Mouse (Mus musculus) brown adipose tissue, adult 24 weeks (tissue): ENCODE results near the gene Olfr1342. TPM values are rescaled to one million over a fixed set of nuclear protein-coding genes. Genes with fewer than 3 reads are reported as not detected.

ENCODE experiments used
- H3K27ac ChIP-seq: fragments of 200-500 bp; replicated peaks from 2 replicates; pipeline ENCODE4 v1.5.1; 2012; ENCODE audit warnings: low read depth, mild to moderate bottlenecking, low read length
- H3K4me1 ChIP-seq: fragments of 200-500 bp; 2 replicates; pipeline ENCODE4 v1.6.1; 2012; ENCODE audit warnings: low read length, mixed read lengths; ENCODE audit not compliant: control insufficient read depth, insufficient read depth, insufficient read length
- H3K4me3 ChIP-seq: fragments of 200-500 bp; 2 replicates; pipeline ENCODE4 v1.5.1; 2012; ENCODE audit warnings: low read depth, mild to moderate bottlenecking, low read length, moderate library complexity; ENCODE audit not compliant: insufficient read depth
- polyA plus RNA-seq: library from polyadenylated mRNA; stranded (reverse); fragments of >200 nt; gene quantifications from 2 replicates; pipeline ENCODE4 v1.2.4, GENCODE M21; 2012; ENCODE audit not compliant: missing spikeins, insufficient read depth, insufficient read length

Gene Olfr1342
- polyA plus RNA-seq, 1 experiment: not detected

GRCm38 (mm10) chr4:118642346-118643190 lies 50.0 kb downstream of the Olfr1342 start:
- peak overlapping the region; percentile 0; the same call in 1 of the 2 replicates for H3K4me3 ChIP-seq
- no peaks in the 10 kb centered on the region for H3K4me1 ChIP-seq
- no peak overlapping the region for H3K27ac ChIP-seq

Other genes starting within 250 kb of the Olfr1342 start
- gene Mpl, start 235.2 kb downstream of the Olfr1342 start, polyA plus RNA-seq: not detected in 2 replicates
- gene Tie1, start 202.7 kb downstream of the Olfr1342 start, polyA plus RNA-seq: 8.1 and 18.8 TPM in 2 replicates
- gene 2610528J11Rik, start 165.8 kb downstream of the Olfr1342 start, polyA plus RNA-seq: not detected in 2 replicates
- gene Tmem125, start 148.7 kb downstream of the Olfr1342 start, polyA plus RNA-seq: not detected in 2 replicates
- not detected in 2 replicates for gene Cfap57, start 72.0 kb downstream of the Olfr1342 start, polyA plus RNA-seq
- gene Ebna1bp2, start 72.0 kb downstream of the Olfr1342 start, polyA plus RNA-seq: 45.1 and 47.8 TPM in 2 replicates
- gene Olfr62, start 33.8 kb downstream of the Olfr1342 start, polyA plus RNA-seq: not detected in 2 replicates
- gene Olfr1341, start 10.8 kb upstream of the Olfr1342 start, polyA plus RNA-seq: not detected in 2 replicates
- not detected in 2 replicates for gene Olfr1340, start 27.4 kb upstream of the Olfr1342 start, polyA plus RNA-seq
- not detected in 2 replicates for gene Olfr1339, start 39.4 kb upstream of the Olfr1342 start, polyA plus RNA-seq
- not detected in 2 replicates for gene Olfr1338, start 66.0 kb upstream of the Olfr1342 start, polyA plus RNA-seq
- gene Olfr1337, start 89.8 kb upstream of the Olfr1342 start, polyA plus RNA-seq: not detected in 2 replicates
- gene Olfr1335, start 117.2 kb upstream of the Olfr1342 start, polyA plus RNA-seq: not detected in 2 replicates
- gene Olfr1333, start 143.5 kb upstream of the Olfr1342 start, polyA plus RNA-seq: not detected in 2 replicates
- gene Olfr1331, start 171.9 kb upstream of the Olfr1342 start, polyA plus RNA-seq: not detected in 2 replicates
- not detected in 2 replicates for gene Olfr1330, start 195.8 kb upstream of the Olfr1342 start, polyA plus RNA-seq
- not detected in 2 replicates for gene Olfr1329, start 224.7 kb upstream of the Olfr1342 start, polyA plus RNA-seq
- not detected in 2 replicates for gene Olfr1328, start 245.9 kb upstream of the Olfr1342 start, polyA plus RNA-seq